25 mouse cellular contexts compared by ENCODE assay signal in genomic region chr10:10046753-10047152, GRCm38 (mm10).
"Had no signal": no experiment of that assay in that cellular context is flagged by ENCODE, and none has a peak within 500 bp of the region (broad histone marks: within the 10 kb centered on the region; RNA-seq: fewer than 3 reads in every experiment).

No protein-coding gene starts in this region.

- H3K4me3 ChIP-seq: heart, adult 2 months; heart, embryonic 13.5 days; heart, embryonic 15.5 days; hindbrain, embryonic 13.5 days; hindbrain, embryonic 15.5 days; intestine, embryonic 15.5 days; kidney, embryonic 15.5 days; limb, embryonic 13.5 days; limb, embryonic 15.5 days had no signal

- DNase-seq: gastrocnemius, postnatal 14 days; gastrocnemius, postnatal 36 days; heart, adult 11 months; heart, adult 2 months; heart, postnatal 14 days; heart, postnatal 36 days; kidney, adult 2 months; kidney, adult 9 months; kidney, postnatal 14 days; kidney, postnatal 36 days; layer of hippocampus, adult 9-11 months; layer of hippocampus, postnatal 36 days; left cerebral cortex, postnatal 4 days had no signal

- H3K9me3 ChIP-seq: heart, embryonic 13.5 days; heart, embryonic 15.5 days; hindbrain, embryonic 13.5 days; hindbrain, embryonic 15.5 days; intestine, embryonic 15.5 days; kidney, embryonic 15.5 days; limb, embryonic 13.5 days; limb, embryonic 15.5 days had no signal

- H3K4me1 ChIP-seq: heart, embryonic 13.5 days; heart, embryonic 15.5 days; hindbrain, embryonic 13.5 days; hindbrain, embryonic 15.5 days; intestine, embryonic 15.5 days; kidney, embryonic 15.5 days; limb, embryonic 13.5 days; limb, embryonic 15.5 days had no signal

- H3K9ac ChIP-seq: heart, embryonic 13.5 days; heart, embryonic 15.5 days; hindbrain, embryonic 13.5 days; hindbrain, embryonic 15.5 days; intestine, embryonic 15.5 days; kidney, embryonic 15.5 days; limb, embryonic 13.5 days; limb, embryonic 15.5 days had no signal

- H3K36me3 ChIP-seq: heart, embryonic 13.5 days; heart, embryonic 15.5 days; hindbrain, embryonic 13.5 days; hindbrain, embryonic 15.5 days; intestine, embryonic 15.5 days; kidney, embryonic 15.5 days; limb, embryonic 13.5 days; limb, embryonic 15.5 days had no signal

- H3K4me2 ChIP-seq: heart, embryonic 11.5 days; heart, embryonic 13.5 days; heart, embryonic 15.5 days; hindbrain, embryonic 13.5 days; hindbrain, embryonic 15.5 days; intestine, embryonic 15.5 days; kidney, embryonic 15.5 days; limb, embryonic 13.5 days; limb, embryonic 15.5 days had no signal

- H3K27me3 ChIP-seq: heart, embryonic 13.5 days; heart, embryonic 15.5 days; hindbrain, embryonic 13.5 days; hindbrain, embryonic 15.5 days; intestine, embryonic 15.5 days; kidney, embryonic 15.5 days; limb, embryonic 13.5 days; limb, embryonic 15.5 days had no signal

- H3K27ac ChIP-seq: heart, adult 2 months; heart, embryonic 13.5 days; heart, embryonic 15.5 days; hindbrain, embryonic 13.5 days; hindbrain, embryonic 15.5 days; hindbrain, postnatal 0 days; intestine, embryonic 15.5 days; kidney, embryonic 15.5 days; kidney, postnatal 0 days; limb, embryonic 13.5 days; limb, embryonic 15.5 days had no signal

- ATAC-seq: hindbrain, postnatal 0 days; intestine, embryonic 15.5 days; intestine, postnatal 0 days had no signal
